Mouse (Mus musculus) olfactory bulb, adult 2 months (tissue): ENCODE measurements around the gene Ctdspl. TPM values are rescaled to one million over a fixed set of nuclear protein-coding genes. Genes with fewer than 3 reads are reported as not detected.

Source experiments
- H3K27ac ChIP-seq: fragments of 200-500 bp; 2 replicates; pipeline ENCODE4 v1.5.1; 2012; ENCODE audit warnings: low read depth, low read length; ENCODE audit not compliant: insufficient read depth
- H3K4me1 ChIP-seq: fragments of 200-500 bp; 2 replicates; pipeline ENCODE4 v1.6.1; 2012; ENCODE audit warnings: low read length; ENCODE audit not compliant: control insufficient read depth, insufficient read depth
- H3K4me3 ChIP-seq: fragments of 200-500 bp; 2 replicates; pipeline ENCODE4 v1.5.1; 2012; ENCODE audit warnings: mild to moderate bottlenecking, low read depth, low read length, moderate library complexity; ENCODE audit not compliant: insufficient read depth
- CTCF ChIP-seq: fragments of 200-500 bp; IDR thresholded peaks from 2 replicates; pipeline ENCODE4 v1.5.1; 2012; ENCODE audit warnings: low read depth, mild to moderate bottlenecking, low read length, moderate library complexity; ENCODE audit not compliant: insufficient read depth
- POLR2A ChIP-seq: fragments of 200-500 bp; IDR thresholded peaks from 2 replicates; pipeline ENCODE4 v1.6.1; 2012; ENCODE audit warnings: mild to moderate bottlenecking, low read depth, low read length, moderate library complexity; ENCODE audit not compliant: insufficient read depth
- WGBS: fragments of 180-500 bp; shearing (Covaris S2); methylation state at CpG from one replicate; pipeline ENCODE4 v1.1.7; 2018; 5-methylcytosine and 5-hydroxymethylcytosine counted together
- polyA plus RNA-seq: library from polyadenylated mRNA; stranded (reverse); fragments of >200 nt; gene quantifications from 2 replicates; pipeline ENCODE4 v1.2.4, GENCODE M21; 2012; ENCODE audit warnings: low replicate concordance; ENCODE audit not compliant: missing spikeins, insufficient read depth, insufficient read length

The Ctdspl gene
- polyA plus RNA-seq: not detected in 2 replicates

DNA sequence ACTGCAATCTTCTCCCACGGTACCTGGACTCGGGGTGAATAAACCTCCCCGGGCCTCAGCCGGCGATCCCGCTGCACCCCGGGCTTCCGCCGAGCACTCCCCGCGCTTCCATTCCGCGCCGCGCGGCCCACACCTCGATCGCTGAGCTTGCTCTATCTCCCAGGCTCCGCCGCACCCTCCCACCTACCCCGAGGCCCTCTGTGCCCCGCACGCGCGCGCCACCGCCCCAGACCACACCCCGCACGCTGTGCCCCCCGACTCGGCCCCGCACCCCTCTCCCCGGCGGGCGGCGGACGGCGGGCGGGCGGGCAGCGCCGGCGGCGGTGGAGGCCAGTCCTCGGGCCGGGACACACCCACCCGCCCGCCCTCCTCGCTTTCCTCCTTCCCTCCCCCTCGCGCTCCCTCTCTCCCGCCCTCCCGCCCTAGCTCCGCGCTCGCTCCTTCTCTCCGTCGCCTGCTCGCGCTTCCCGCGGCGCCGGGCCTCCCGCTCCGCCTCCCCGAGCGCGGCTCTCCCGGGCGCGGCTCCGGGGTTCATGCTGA is at the start of gene Ctdspl:
Gene Ctdspl, plus strand, starts transcription at position 343 of the 540 bp plus-strand sequence.
- H3K27ac ChIP-seq: peak within 1 kb of the TSS; percentile 88
- H3K4me1 ChIP-seq: peaks cover 31% of the 10 kb centered on the region
- peak within 1 kb of the TSS; percentile 93 for H3K4me3 ChIP-seq
- TF ChIP-seq POLR2A (no peak), CTCF (no peak)
- WGBS: under 1% methylated on average over 43 of the region's 73 CpGs

DNA sequence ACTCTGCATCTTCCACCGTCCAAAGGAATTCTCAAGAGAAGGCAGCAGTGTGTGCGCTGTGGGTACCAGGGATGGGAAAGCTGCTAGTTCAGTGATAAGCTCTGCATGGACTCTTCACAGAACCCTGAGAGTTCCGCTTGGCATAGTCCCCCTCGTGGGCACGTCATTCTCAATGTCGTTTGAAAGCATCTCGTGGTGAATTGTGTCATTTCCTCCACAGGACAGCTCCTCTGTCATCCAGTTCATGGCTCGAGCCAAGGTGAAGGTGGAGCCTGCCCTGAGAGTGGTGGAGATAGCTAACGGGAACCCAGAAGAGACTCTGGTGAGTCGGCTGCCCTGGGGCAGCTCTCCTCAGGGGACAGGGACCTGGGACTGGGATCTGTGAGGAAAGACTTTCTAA is 49.4 kb upstream of the Ctdspl start:
- Histone ChIP-seq H3K4me1 (no peaks in the 10 kb centered on the region; the same call in 1 of the 2 replicates), H3K4me3 (no peak overlapping the region), H3K27ac (no peak overlapping the region)
- WGBS: 89% methylated on average over 10 of the region's 10 CpGs
- TF ChIP-seq CTCF (no peak), POLR2A (no peak)

DNA sequence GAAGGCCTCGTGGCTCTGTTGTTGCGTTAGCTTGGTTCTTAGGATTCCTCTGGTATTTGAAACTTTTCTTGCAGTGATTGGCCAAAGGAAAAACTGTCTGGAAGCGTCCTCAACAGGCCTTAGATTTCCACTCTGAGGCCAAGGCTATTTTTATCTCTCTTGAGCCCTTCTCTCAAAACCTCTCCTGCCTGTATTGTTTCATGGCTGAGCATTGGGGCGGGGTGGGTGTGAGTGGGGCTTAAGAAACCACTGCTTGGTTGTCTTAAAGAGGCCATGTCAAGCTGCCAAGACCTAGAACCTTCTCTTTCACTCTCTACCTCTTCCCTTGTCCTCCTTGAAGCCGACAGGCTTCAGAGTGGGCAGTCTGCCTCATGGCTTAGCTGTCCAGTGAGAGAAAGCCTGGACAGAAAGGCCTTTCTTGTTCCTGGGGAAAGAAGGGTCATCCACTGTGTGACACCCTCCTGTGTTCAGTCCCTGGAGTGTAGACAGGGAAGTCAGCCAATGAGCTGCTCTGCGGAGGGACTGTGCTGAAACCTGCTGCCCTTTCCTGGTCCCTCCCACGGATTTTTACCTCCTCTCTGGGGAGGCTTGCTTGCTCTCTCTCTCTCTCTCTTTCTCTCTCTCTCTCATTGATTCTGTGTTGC is 48.8 kb upstream of the Ctdspl start:
- Histone ChIP-seq H3K4me1 (no peaks in the 10 kb centered on the region; the same call in 1 of the 2 replicates), H3K27ac (no peak overlapping the region), H3K4me3 (no peak overlapping the region)
- 76% methylated on average over 7 of the region's 7 CpGs for WGBS
- no peak for TF ChIP-seq POLR2A
- TF ChIP-seq CTCF: no peak

DNA sequence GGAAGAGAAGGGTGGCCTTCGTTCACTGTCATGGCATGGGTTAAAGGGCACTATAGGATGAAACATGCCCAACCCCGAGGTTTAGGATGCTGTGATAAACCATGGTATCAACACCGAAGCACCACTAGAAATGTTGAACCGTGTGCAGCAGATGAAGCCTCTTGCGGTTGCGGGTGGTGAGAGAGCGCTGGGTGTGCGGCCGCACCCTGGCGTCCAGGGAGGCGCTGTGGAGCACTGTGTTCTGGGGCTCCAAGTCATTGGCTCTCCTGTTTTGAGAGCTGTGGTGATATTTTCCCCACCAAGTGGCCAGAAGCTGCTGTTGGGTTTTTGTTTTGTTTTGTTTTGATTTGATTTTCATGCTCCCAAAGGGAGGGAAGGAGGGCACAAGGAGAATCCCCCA is 47.7 kb upstream of the Ctdspl start:
- no peak overlapping the region for H3K27ac ChIP-seq
- TF ChIP-seq POLR2A (no peak), CTCF (no peak)
- 91% methylated on average over 11 of the region's 11 CpGs for WGBS

DNA sequence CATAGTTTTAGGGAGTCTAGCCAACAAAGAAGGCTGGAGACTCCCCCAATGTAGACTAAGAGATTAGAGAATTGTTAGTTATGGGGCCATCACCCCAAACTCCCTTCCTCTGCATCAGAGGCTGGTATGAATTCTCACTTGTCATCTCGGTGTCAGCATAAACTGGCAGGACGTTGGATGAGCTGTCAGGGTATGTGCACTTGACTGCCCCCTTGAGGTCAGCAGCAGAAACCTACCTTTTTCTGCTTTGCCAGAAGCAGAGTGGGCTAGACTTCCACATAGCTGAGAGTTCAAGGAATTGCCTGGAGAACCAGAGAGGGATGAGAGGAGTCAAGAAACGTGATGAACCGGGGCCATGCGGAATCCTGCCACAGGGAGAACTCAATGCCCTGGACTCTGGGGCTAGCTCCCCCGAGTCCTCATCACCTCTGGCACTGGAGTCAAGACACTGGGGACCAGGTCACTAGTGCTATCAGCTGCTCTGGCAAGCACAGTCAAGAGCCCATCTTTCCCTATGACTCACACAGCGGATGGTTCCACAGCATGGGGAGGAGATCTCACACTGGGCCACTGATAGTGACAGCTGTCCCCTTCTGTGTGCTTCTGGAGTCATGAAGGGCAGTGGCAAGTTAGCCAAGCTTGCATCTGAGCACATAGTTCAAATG is 44.8 kb upstream of the Ctdspl start:
- 78% methylated on average over 7 of the region's 7 CpGs for WGBS
- Histone ChIP-seq H3K4me3 (no peak overlapping the region), H3K27ac (no peak overlapping the region), H3K4me1 (no peaks in the 10 kb centered on the region; the same call in 1 of the 2 replicates)
- TF ChIP-seq CTCF (no peak), POLR2A (no peak)

More for the DNA sequence above, 47.7 kb upstream of the Ctdspl start:
- Histone ChIP-seq H3K4me1 (no peaks in the 10 kb centered on the region; the same call in 1 of the 2 replicates), H3K4me3 (no peak overlapping the region)

DNA sequence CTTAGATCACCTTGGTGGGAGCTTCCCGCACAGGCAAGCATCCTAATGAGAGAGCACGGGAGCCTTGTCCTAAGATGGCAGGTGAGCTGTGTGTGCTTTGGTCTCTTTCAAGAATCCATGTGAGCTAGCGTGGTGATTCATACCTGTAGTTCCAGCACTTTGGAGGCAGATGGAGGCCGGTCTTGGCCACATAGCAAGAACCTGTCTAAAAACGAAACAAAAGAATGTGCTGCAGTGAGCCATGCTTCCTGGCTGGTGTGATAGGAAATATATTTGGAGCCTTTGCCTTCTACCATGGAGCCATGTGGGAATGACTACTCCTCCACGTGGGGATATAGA is 44.3 kb upstream of the Ctdspl start:
- no peaks in the 10 kb centered on the region; the same call in 1 of the 2 replicates for H3K4me1 ChIP-seq
- TF ChIP-seq CTCF: no peak
- TF ChIP-seq POLR2A: no peak
- H3K27ac ChIP-seq: no peak overlapping the region
- 89% methylated on average over 6 of the region's 6 CpGs for WGBS
- H3K4me3 ChIP-seq: no peak overlapping the region

DNA sequence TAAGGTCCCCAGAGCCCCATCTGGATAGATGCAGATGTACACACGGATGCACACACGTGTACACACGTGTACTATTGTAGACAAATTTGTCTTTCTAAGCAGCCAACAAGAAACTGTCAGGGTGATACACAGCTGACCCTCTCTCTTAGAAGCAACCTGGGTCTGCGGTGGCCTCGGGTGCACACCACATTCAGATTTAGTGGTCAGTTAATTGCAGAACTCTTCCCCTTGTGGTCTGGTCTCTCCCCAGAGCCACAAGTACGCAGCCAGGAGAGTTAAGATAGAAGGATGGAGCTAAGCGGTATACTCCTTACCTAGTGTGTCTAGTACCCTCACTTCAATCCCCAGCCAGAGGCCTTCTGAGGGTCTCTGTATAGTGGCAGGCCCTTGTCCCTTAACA is 43.1 kb upstream of the Ctdspl start:
- no peak overlapping the region for H3K4me3 ChIP-seq
- WGBS: 92% methylated on average over 7 of the region's 7 CpGs

DNA sequence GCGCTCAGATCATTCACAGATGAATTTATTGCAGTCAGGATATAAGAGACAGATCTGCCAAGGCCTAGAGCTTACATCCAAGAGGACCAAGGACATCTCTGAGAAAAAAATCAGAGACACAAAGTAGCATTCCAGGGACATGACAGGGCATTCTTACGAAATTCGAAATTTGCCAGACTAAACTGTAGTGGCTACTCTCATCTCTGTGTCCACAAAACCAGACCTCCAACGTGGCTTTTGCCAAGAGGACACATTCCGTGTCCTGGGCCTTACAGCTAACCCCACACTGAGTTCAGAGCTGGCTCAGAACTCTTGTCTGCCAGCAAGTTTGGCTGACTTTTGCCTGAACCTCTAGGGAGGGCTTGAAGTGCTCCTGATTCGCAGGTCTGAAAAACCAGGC is 40.5 kb upstream of the Ctdspl start:
- WGBS: 84% methylated on average over 6 of the region's 6 CpGs
- TF ChIP-seq POLR2A (no peak), CTCF (no peak)
- H3K4me1 ChIP-seq: no peaks in the 10 kb centered on the region; the same call in 1 of the 2 replicates
- no peak overlapping the region for H3K27ac ChIP-seq
- no peak overlapping the region for H3K4me3 ChIP-seq

More for the DNA sequence above, 43.1 kb upstream of the Ctdspl start:
- TF ChIP-seq CTCF: no peak
- no peak for TF ChIP-seq POLR2A
- no peak overlapping the region for H3K27ac ChIP-seq
- no peaks in the 10 kb centered on the region; the same call in 1 of the 2 replicates for H3K4me1 ChIP-seq

DNA sequence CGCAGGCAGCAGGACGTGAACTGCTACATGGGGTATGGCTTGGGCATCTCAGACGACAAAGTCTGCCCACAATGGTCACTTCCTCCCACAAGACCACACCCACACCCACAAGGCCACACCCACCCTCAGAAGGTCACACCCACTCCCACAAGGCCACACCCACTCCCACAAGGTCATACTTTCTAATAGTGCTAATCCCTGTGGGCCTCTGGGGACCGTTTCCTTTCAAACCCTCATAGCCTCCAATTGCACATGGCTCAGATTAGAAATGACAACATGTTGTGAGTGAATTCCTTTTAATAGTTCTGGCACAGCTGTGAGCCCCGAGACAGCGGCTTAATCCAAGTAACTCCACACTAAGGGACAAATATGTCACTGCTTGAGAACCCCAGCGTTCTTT is 39.1 kb upstream of the Ctdspl start:
- TF ChIP-seq CTCF (no peak), POLR2A (no peak)
- 80% methylated on average over 7 of the region's 7 CpGs for WGBS
- Histone ChIP-seq H3K4me1 (no peaks in the 10 kb centered on the region), H3K27ac (no peak overlapping the region), H3K4me3 (no peak overlapping the region)
